Mouse (Mus musculus): ENCODE data around the gene Espn.

The Espn gene

DNA sequence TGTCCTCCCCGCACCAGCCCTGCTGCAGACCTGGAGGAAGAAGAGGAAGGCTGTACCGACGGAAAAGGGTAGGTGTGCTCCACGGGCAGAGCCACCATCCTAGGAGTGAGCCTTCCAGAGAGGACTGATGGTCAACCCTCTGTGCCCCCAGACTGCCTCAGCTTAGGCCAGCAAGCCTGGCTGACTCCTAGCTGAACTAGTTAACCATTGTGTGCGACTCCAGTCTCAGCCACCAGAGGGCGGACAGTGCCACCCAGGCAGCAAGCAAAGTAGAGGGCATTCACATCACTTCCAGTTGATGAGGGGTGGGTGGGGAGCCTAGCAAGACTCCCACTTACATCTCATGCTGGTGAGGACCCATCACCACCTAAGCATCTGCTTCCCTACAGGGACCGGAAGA lies 49.1 kb downstream of the Espn start:
- in situ Hi-C loops (cut with MboI; ENCODE audit: low sequenced_read_pairs), result no loop called here

GRCm38 (mm10) chr4:152101921-152102320 lies 50.2 kb downstream of the Espn start:
- in situ Hi-C loops (cut with MboI; ENCODE audit: low sequenced_read_pairs), result no loop called here

DNA sequence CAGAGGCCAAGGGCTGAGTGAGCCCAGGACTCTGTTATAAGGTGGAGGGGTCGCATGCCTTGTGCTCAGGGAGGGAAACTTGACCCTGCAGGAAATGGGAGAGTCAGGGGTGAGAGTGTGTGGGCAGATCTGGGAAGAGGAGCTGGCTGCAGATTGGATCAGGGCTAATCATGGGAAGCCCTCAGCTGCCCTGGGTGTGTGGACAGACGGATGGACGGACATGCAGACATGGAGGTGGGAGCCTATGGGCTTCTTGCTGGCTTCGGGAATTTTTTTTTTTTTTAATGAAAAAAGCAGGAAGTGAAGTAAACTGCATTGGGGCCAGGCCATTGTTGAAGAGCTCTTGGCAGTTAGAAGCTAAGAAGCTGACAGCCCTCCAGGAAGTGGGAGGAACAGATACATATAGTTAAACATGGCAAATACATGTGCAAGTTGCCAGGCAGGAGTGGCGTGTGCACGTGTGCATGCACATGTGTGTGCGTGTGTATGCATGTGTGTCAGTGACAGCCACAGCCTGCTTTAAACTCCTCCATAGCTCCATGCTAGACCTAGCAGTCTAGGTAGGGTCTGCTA lies 51.0 kb downstream of the Espn start:
- in situ Hi-C loops (cut with MboI; ENCODE audit: low sequenced_read_pairs), result no loop called here

DNA sequence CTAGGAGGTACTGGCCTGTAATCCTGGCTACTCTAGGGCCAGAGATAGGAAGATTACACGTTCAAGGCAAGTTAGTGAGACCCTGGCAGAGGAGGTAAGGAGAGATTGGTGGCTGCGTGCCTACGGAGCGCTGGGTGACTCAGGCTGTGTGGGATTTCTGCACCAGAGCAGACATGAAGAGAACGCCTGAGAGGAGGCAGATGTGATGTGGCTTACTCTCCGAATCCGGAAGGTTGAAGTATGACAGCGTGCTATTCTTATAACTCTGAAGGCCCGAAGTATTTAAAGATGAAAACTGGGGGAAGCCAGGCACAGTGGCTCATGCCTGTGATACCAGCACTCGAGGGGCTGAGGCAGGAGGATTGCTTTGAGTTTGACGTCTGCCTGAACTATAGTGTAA lies 51.6 kb downstream of the Espn start:
- in situ Hi-C loops (cut with MboI; ENCODE audit: low sequenced_read_pairs), result no loop called here

GRCm38 (mm10) chr4:152097911-152098799 lies 54.0 kb downstream of the Espn start:
- in situ Hi-C loops (cut with MboI; ENCODE audit: low sequenced_read_pairs), result no loop called here

DNA sequence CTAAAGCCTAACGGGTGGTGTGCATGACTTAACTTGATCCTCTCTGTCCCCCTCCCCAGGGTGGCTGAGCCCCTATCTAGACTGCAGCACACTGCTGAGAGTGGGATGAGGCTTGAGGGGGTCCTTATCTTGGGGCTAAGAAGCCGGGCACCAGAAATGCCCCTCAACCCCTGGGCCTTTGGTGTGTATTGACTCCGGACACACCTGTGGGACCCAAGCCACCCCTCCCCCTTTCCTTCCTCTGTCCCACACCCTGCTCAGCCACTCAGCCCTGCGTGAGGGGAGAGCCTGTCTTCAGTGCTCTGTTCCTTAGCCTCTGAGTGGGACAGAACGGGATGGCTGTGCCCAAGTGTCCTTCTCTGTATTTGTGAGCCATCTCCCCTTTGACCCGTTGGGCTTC lies 55.2 kb downstream of the Espn start:
- in situ Hi-C loops (cut with MboI; ENCODE audit: low sequenced_read_pairs), result no loop called here

GRCm38 (mm10) chr4:152095937-152096910 lies 55.9 kb downstream of the Espn start:
- in situ Hi-C loops (cut with MboI; ENCODE audit: low sequenced_read_pairs), result no loop called here

DNA sequence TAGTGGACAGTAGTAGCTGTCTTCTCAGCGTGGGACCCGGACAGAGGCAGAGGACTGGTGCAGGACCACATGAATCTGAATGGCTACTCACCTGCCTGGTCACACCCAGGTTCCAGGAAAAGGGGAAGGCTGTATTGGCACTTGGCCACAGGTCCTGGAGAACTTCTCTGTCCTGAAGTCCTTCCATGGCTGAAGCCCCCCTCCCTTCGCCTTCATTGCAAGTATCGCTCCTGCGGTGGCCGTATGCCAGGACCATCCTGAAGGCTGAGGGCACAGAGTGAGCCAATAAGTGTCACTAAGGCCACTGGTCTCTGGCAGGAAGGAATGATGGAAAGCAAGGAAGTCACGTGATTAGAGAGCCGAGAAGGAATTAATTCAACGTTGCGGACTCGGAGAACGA lies 57.9 kb downstream of the Espn start:
- in situ Hi-C loops (cut with MboI; ENCODE audit: low sequenced_read_pairs), result no loop called here

DNA sequence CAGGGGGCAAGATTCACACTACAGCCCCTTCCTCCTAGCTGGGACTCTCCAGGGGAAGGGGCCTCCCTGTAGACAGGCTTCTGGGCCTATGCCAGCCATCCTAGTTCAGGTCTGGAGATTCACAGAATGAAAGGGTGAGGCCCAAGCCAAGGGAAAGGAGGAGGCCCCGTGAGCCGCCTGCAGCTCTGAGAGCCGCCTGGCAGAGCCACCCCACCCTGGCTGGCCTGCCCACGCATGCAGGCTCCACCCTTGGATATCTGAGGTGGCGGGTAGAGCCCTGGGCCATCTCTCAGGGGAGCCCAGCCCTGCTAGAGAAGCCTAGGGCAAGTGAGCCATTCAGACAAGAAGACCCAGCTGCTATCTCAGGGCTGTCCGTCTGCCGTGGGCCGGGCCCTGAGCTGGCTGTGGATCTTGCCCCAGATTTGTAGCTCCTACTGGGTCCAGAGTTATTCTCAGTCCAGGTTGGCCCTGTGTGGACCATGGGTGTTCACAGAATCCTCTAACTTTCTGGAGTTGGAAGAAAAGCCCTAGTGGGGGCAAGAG lies 59.3 kb downstream of the Espn start:
- in situ Hi-C loops (cut with MboI; ENCODE audit: low sequenced_read_pairs), result no loop called here

DNA sequence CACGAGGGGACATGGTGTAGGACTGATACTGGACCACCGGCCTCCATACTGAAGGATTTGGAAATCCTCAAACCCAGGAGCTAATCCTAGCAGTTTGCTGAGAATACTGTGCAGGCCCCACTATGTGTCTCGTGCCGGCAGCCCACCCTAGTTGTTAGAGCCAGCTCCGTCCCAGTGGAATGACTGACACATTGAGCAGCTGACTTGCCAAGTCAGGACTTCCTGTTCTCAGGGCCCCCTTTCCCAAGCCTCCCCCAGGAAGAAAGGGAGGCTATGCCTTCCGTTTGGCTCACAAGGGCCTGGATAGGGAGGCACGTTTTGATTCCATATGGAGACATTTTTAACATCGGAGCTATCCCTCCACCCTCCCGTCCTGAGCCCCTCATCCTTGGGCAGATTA lies 62.0 kb downstream of the Espn start:
- in situ Hi-C loops (cut with MboI; ENCODE audit: low sequenced_read_pairs), result no loop called here

DNA sequence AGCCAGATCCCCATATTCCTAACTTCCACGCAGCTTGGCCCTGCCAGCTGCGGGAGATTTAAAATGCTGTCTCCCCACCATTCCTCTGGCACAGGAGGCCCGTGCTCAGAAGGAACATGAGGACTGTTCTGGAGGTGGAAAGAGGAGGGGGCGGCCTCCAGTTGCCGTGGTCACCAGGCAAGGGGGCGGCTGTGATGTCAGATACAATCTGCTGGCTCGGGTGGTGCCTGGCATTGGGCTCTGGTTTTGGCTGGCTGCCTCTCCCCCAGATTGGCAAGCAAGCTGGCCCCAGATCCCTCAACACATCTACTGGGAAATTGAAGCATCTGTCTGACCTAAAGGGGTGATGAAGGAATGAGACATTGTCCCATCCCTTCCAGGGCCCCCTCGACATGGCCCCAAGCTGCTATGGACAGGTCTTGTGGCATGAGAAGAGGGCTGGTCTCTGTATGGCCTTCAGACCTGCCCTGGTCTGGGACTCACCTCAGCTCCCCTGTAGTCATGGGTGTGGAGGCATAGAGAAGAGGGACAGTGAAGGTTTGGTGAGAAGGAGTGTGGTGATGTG lies 63.5 kb downstream of the Espn start:
- in situ Hi-C loops (cut with MboI; ENCODE audit: low sequenced_read_pairs), result no loop called here

GRCm38 (mm10) chr4:152088133-152088532 lies 64.0 kb downstream of the Espn start:
- in situ Hi-C loops (cut with MboI; ENCODE audit: low sequenced_read_pairs), result no loop called here

GRCm38 (mm10) chr4:152087211-152088081 lies 64.7 kb downstream of the Espn start:
- in situ Hi-C loops (cut with MboI; ENCODE audit: low sequenced_read_pairs), result no loop called here

GRCm38 (mm10) chr4:152086505-152087210 lies 65.5 kb downstream of the Espn start:
- in situ Hi-C loops (cut with MboI; ENCODE audit: low sequenced_read_pairs), result no loop called here

GRCm38 (mm10) chr4:152084616-152085015 lies 67.6 kb downstream of the Espn start:
- in situ Hi-C loops (cut with MboI; ENCODE audit: low sequenced_read_pairs), result no loop called here

- in situ Hi-C loops (cut with MboI; ENCODE audit: low sequenced_read_pairs), result no loop called here
These were observed 68.5 kb downstream of the Espn start for GRCm38 (mm10) chr4:152083611-152084220.

GRCm38 (mm10) chr4:152079931-152080330 lies 72.2 kb downstream of the Espn start:
- in situ Hi-C loops (cut with MboI; ENCODE audit: low sequenced_read_pairs), result no loop called here

GRCm38 (mm10) chr4:152079261-152079660 lies 72.9 kb downstream of the Espn start:
- in situ Hi-C loops (cut with MboI; ENCODE audit: low sequenced_read_pairs), result no loop called here

GRCm38 (mm10) chr4:152078105-152078530 lies 74.1 kb downstream of the Espn start:
- in situ Hi-C loops (cut with MboI; ENCODE audit: low sequenced_read_pairs), result no loop called here

All from CH12F3 (cell line).